Mouse (Mus musculus): ENCODE results near the gene Sprn.

Sprn gene

GRCm38 (mm10) chr7:140154218-140154927 is at the start of gene Sprn:
Gene Sprn, minus strand, starts transcription at chr7:140154877.
- DNase-seq (ENCODE audit: low read depth), result no peak

GRCm38 (mm10) chr7:140201090-140201489 is 46.4 kb upstream of the Sprn start:
- no peak for DNase-seq (ENCODE audit: low read depth)

- no peak for DNase-seq (ENCODE audit: low read depth)
Observed at GRCm38 (mm10) chr7:140196002-140196401, 41.3 kb upstream of the Sprn start.

DNA sequence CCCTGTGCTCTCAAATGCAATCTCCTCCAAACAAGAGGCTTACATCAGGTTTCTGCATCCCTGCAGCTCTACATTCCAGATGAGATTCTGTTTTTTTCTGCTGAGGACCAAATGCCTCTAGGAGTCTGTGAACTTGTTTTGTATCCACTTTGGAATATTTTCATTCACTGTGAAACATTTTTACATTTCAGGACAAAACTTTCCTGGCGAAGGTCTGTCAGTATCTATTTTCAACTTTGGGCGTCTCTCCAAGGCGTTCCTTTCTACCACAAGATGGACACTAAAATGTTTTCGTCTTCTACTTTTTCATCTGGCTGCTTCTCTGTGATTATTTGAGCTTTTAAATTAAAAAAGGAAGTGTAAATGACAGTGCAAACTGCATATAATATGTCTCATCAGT is 39.4 kb upstream of the Sprn start:
- no peak for DNase-seq (ENCODE audit: low read depth)

- no peak for DNase-seq (ENCODE audit: low read depth)
Observed at GRCm38 (mm10) chr7:140192851-140193250, 38.2 kb upstream of the Sprn start.

DNA sequence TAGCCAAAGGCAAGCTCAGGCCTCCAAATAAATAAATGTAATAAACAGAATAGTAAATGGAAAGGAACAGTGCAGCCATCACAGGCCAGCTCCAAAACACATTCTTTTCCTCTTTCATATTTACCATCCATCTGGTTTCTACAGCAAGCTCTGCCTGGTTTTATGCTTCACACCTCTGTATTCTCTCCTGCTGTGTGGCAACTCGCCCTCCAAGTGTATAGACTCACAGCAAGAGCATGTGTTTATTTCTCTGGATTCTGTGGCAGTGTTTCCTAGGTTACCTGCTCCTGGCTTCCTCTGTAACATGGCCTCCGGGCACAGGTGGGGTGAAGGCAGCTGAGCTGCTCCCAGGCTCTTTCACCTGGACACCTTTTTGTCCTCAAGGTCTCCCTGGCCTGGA is 37.8 kb upstream of the Sprn start:
- no peak for DNase-seq (ENCODE audit: low read depth)

DNA sequence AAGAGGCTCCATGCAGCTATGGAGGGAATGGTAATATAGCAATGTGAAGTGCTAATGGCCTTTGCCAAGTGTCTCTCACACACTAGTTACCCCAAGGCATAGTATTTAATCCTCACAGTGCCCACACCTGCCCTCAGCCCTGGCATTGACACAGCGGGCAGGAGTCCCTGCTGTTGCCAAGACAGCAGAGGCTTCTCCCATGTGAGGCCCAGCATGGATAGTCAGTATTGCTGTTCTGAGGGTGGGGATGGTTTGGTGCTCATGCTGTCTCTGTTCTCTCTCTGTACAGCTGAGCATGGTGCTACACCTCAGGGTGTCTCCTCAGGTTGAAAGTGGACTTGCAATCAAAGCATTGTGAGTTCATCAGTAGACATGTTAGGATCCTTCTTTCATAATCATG is 35.8 kb upstream of the Sprn start:
- no peak for DNase-seq (ENCODE audit: low read depth)

DNA sequence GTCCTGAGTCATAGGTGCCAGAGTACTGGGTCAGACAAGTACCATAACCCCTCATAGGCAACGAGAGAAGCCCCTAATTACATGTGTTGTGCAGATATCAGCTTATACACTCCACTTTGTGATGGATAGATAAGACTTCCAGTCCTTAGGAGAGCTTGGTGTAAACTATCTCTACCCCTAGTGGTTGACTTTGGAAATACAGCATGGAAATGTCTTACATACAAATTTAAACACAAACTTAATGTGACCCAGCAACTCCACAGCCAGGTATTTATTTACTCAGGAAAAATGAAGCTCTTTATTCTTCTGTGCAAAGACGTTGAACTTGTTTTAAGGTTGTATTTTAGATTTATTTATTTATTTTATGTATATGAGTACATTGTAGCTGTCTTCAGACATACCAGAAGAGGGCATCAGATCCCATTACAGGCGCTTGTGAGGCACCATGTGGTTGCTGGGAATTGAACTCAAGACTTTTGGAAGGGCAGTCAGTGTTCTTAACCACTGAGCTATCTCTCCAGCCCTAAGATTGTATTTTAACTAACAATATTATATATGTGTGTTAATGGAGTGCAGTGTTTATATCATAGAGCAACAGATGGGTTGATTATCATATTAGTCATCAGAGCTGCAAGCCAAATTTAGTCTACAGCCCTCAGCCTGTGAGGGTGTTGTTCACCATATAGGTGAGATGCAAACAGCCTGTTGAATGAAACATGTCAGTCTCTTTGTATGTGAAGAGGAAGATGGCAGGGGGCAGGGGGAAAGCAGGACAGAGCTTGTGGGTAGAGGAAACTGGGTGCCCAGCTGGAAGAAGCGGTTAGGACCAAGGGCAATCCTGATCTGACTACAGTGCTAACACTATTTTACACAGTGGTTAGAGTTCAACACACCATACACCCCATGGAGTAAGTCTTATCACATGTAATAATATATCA is 34.0 kb upstream of the Sprn start:
- no peak for DNase-seq (ENCODE audit: low read depth)

DNA sequence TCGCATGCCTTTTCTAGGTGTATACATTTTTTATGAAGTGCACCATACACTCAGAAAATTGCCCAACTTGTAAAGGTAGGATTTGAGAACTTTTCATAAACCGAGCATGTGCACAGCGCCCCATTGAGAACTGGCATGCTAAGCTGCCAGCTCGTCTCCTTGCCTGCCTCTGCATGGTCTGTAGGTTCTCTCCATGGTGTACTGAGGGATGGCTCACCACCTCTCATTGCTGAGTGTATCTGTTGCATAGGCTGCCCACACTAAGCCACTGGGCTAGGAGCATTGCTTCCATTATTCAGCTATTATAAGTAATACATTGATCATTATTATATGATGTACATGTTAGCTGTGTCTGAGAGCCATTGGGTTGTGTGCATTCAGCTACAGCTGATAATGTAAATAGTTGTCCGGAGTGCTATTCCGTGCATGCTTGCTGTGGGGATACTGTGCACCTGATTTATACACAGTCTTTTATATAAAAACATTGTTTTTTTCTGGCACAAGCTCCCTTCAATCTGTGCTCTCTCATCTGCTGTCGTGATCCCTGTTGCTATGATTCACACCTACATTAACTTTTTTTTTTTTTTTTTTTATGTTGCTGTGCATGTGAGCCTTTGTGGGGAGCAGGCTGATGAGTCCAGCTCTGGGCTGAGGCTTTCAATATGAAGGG is 33.2 kb upstream of the Sprn start:
- no peak for DNase-seq (ENCODE audit: low read depth)

GRCm38 (mm10) chr7:140186646-140187620 is 32.3 kb upstream of the Sprn start:
- no peak for DNase-seq (ENCODE audit: low read depth)

- DNase-seq (ENCODE audit: low read depth), result no peak
Observed at GRCm38 (mm10) chr7:140184206-140184605, 29.5 kb upstream of the Sprn start.

GRCm38 (mm10) chr7:140180692-140181091 is 26.0 kb upstream of the Sprn start:
- no peak for DNase-seq (ENCODE audit: low read depth)

DNA sequence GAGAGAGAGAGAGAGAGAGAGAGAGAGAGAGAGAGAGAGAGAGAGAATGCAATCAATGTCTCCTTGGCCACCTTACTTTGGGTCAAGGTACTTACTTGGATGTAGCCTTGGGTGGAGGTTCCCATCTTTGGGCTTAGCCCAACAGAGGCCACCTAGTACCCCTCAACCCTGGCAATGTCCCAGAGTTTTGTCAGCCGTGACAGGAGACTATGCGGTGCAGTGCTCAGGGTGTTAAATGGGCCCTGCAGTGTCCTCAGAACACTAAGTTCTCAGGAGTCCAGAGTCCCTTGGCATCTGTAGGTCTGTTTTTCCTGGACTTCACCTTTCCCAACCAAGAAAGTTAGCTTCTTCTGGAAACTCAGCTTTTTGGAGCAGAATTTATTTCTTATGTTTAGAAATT is 24.5 kb upstream of the Sprn start:
- no peak for DNase-seq (ENCODE audit: low read depth)

DNA sequence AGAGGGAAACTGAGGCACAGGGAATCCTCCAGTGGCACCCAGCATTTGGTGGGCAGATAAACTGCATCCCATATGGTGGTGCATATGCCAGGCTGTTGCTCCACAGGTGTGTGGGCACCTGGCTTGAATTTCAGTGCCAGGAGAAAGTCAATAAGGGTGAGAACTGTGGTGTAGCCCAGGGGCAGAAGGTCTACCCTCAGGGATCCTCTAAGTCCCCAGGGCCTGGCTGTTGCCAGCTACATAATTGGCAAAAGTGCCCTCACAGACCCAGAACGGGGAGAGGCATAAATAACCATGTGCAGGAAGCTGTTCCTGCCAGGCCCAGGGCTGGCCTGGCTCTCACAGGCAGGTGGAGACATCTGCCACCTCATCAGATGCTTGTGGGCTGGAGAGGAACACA is 18.3 kb upstream of the Sprn start, which contains the start of gene Olfr523:
Gene Olfr523, plus strand, starts transcription at position 282 of the 400 bp plus-strand sequence.
- no peak for DNase-seq (ENCODE audit: low read depth)

DNA sequence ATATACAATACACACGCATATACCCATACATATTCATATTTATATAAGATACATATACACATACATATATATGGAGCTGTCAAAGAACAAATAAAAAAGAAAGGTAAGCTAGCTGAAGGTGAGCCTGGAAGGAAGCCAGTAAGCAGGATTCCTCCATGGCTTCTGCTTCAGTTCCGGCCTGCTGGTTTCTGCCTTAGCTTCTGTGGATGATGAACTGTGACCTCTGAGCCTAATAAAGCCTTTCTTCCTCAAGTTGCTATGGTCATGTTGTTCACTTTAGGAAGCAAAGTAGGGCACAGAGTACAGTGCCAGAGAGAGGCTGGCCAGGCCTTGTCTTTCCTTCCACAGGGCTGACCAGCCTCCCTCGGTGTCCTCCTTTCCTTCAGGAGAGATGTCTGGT is 16.2 kb upstream of the Sprn start:
- no peak for DNase-seq (ENCODE audit: low read depth)

GRCm38 (mm10) chr7:140169386-140169785 is 14.7 kb upstream of the Sprn start:
- no peak for DNase-seq (ENCODE audit: low read depth)

GRCm38 (mm10) chr7:140167950-140168349 is 13.3 kb upstream of the Sprn start:
- no peak for DNase-seq (ENCODE audit: low read depth)

DNA sequence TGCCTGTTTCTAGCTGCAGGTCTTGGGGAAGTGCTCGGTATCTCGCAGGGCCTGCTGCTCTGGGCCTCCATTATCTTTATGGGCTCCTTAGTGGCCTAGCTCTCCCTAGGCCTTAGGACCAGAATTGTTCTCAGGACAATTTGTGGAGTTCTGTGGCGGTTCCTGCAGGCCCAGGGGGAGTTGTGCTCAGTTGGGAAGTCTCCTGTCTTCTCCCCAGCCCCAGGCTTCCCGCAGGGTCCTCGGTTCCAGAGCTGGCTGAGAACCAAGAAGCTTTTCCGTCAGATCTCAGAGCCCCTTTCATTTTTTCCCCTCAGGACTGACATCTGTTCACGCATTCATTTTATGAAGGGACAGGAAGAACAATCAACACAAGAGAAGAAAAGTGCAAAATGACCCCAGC is 10.0 kb upstream of the Sprn start, which contains the start of gene Olfr522:
Gene Olfr522, minus strand, starts transcription at position 101 of the 400 bp plus-strand sequence.
- DNase-seq (ENCODE audit: low read depth), result no peak

DNA sequence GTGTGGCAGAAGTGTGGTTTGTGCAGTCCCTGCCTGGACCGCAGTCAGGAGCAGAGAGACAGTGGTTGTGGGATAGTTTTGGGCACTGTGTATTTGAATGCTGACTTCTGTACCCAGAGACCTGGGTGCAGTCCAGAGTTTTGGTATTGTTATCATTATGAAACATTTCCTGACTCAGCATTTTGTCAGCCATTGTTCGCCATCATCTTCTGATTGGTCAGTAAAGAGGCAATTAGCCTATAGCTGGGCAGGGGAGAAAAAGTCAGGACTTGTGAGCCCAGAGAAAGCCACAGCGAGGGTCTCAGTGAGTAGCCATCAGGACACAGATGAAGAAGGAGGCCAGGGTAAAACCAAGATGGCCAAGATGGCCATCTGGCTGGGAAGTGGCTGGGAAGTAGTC is 5.7 kb upstream of the Sprn start:
- no peak for DNase-seq (ENCODE audit: low read depth)

GRCm38 (mm10) chr7:140153829-140154217 is 854 bp downstream of the Sprn start:
- no peak for DNase-seq (ENCODE audit: low read depth)

DNA sequence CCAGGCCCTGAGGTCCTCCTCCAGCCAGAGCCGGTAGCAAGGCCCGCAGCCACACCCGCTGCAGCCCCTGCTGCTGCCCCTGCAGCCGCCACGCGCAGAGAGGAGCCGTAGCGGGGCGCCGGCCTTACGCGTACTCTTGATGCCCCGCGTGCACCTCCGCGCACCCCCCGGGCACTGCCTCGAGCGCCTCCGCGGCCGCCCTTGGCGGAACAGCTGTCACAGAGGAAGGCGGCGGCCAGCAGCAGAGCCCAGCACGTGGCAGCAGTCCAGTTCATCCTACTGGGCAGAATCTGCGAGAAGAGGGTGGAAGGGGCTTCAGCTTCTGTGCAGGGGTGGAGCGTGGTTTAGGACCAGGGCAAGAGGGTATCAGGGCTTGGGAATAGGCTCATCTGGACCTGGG is 1.3 kb downstream of the Sprn start:
- no peak for DNase-seq (ENCODE audit: low read depth)

Measured in fibroblast of lung, adult 2 months (primary cell).